In genomic region chr9:34203624-34204365, GRCm38 (mm10) we compare ENCODE assay signal across 12 mouse cellular contexts.
DNase-seq lines count a peak whose midpoint lies in the region; ATAC-seq and TF ChIP-seq lines count a peak whose summit lies in the region.
"Had no signal": no experiment of that assay in that cellular context is flagged by ENCODE, and none has a peak within 500 bp of the region (broad histone marks: within the 10 kb centered on the region; RNA-seq: fewer than 3 reads in every experiment).

No protein-coding gene starts in this region.

- no peak for TF ChIP-seq CTCF in forebrain, postnatal 0 days (IDR thresholded peaks at IDR 0.05; ENCODE audit: low read depth)
- 0 out of 2 replicates have a peak, but pooled peaks have one; percentile 5 for TF ChIP-seq CTCF in brain, embryonic 14.5 days (IDR thresholded peaks at IDR 0.05; ENCODE audit: borderline replicate concordance, extremely low read depth, insufficient read depth, insufficient read length)

- peaks cover 27% of the 10 kb centered on the region for H3K4me1 ChIP-seq in forebrain, embryonic 12.5 days
- peaks cover 5% of the 10 kb centered on the region for H3K4me1 ChIP-seq in forebrain, postnatal 0 days (ENCODE audit: insufficient read depth)
- H3K4me1 ChIP-seq in hindbrain, embryonic 12.5 days = peaks cover 20% of the 10 kb centered on the region
- H3K4me1 ChIP-seq in midbrain, embryonic 16.5 days (ENCODE audit: control insufficient read depth, insufficient read depth, low read length) = peaks cover 13% of the 10 kb centered on the region

- H3K9me3 ChIP-seq in forebrain, embryonic 12.5 days = no peaks in the 10 kb centered on the region
- H3K9me3 ChIP-seq in forebrain, postnatal 0 days (ENCODE audit: low read length) = no peaks in the 10 kb centered on the region
- H3K9me3 ChIP-seq in hindbrain, embryonic 12.5 days (replicated peaks) = no peaks in the 10 kb centered on the region
- H3K9me3 ChIP-seq in midbrain, embryonic 16.5 days (replicated peaks; ENCODE audit: control insufficient read depth, low read length, poor library complexity, severe bottlenecking) = no peaks in the 10 kb centered on the region
- H3K9me3 ChIP-seq: heart, embryonic 15.5 days had no signal

- H3K27me3 ChIP-seq in forebrain, embryonic 12.5 days = peaks cover 3% of the 10 kb centered on the region
- H3K27me3 ChIP-seq in forebrain, postnatal 0 days (ENCODE audit: insufficient read depth, low read length) = no peaks in the 10 kb centered on the region
- no peaks in the 10 kb centered on the region for H3K27me3 ChIP-seq in hindbrain, embryonic 12.5 days
- H3K27me3 ChIP-seq in midbrain, embryonic 16.5 days (ENCODE audit: control insufficient read depth, insufficient read depth, low read depth, low read length) = no peaks in the 10 kb centered on the region
- H3K27me3 ChIP-seq: heart, embryonic 15.5 days had no signal

- H3K9ac ChIP-seq in forebrain, embryonic 12.5 days = no peak overlapping the region
- no peak overlapping the region for H3K9ac ChIP-seq in forebrain, postnatal 0 days
- no peak overlapping the region for H3K9ac ChIP-seq in hindbrain, embryonic 12.5 days
- H3K9ac ChIP-seq in midbrain, embryonic 16.5 days (ENCODE audit: low read depth, low read length) = no peak overlapping the region
- H3K9ac ChIP-seq: heart, embryonic 15.5 days had no signal

- WGBS in forebrain, embryonic 12.5 days = 5% methylated on average over 7 of the region's 7 CpGs
- WGBS in forebrain, postnatal 0 days = 12% methylated on average over 7 of the region's 7 CpGs
- WGBS in hindbrain, embryonic 12.5 days = 16% methylated on average over 7 of the region's 7 CpGs
- 10% methylated on average over 7 of the region's 7 CpGs for WGBS in midbrain, embryonic 16.5 days

- no peak for DNase-seq in forebrain, postnatal 0 days
- peak; percentile 67 for DNase-seq in brain, embryonic 14.5 days (ENCODE audit: low read depth)
- DNase-seq in layer of hippocampus, adult 18-20 months (ENCODE audit: low spot score in 2 of 2) = no peak
- DNase-seq in left cerebral cortex, adult 8-10 months (ENCODE audit: low spot score in 2 of 2) = no peak
- DNase-seq in cerebellum, adult 18-20 months = no peak
- DNase-seq: adrenal gland, adult 8-10 months had no signal

- no peak overlapping the region for H3K27ac ChIP-seq in forebrain, embryonic 12.5 days
- H3K27ac ChIP-seq in forebrain, postnatal 0 days (ENCODE audit: low read depth, low read length) = no peak overlapping the region
- H3K27ac ChIP-seq in hindbrain, embryonic 12.5 days = peak overlapping the region; percentile 66
- H3K27ac ChIP-seq in midbrain, embryonic 16.5 days (ENCODE audit: low read length) = peak overlapping the region; percentile 43; the same call in 1 of the 2 replicates
- H3K27ac ChIP-seq: heart, embryonic 15.5 days had no signal

- no peaks in the 10 kb centered on the region for H3K36me3 ChIP-seq in forebrain, embryonic 12.5 days (replicated peaks)
- H3K36me3 ChIP-seq in forebrain, postnatal 0 days (ENCODE audit: insufficient read depth) = no peaks in the 10 kb centered on the region
- no peaks in the 10 kb centered on the region for H3K36me3 ChIP-seq in hindbrain, embryonic 12.5 days
- no peaks in the 10 kb centered on the region for H3K36me3 ChIP-seq in midbrain, embryonic 16.5 days (ENCODE audit: control insufficient read depth, insufficient read depth, low read length)
- H3K36me3 ChIP-seq: heart, embryonic 15.5 days had no signal

- no peak overlapping the region for H3K4me3 ChIP-seq in forebrain, embryonic 12.5 days (replicated peaks)
- no peak overlapping the region for H3K4me3 ChIP-seq in forebrain, postnatal 0 days (ENCODE audit: low read depth, low read length)
- H3K4me3 ChIP-seq in hindbrain, embryonic 12.5 days = no peak overlapping the region
- no peak overlapping the region for H3K4me3 ChIP-seq in midbrain, embryonic 16.5 days (ENCODE audit: low read depth, low read length)
- H3K4me3 ChIP-seq: heart, embryonic 15.5 days had no signal

- ATAC-seq in forebrain, embryonic 12.5 days (ENCODE audit: low FRiP score) = peak; percentile 47
- no peak for ATAC-seq in forebrain, postnatal 0 days
- ATAC-seq in hindbrain, embryonic 12.5 days (ENCODE audit: low FRiP score) = peak; percentile 49
- ATAC-seq in midbrain, embryonic 16.5 days = 0 out of 2 replicates have a peak, but pooled peaks have one; percentile 25
- ATAC-seq: intestine, postnatal 0 days had no signal

- no peak for TF ChIP-seq POLR2A in brain, embryonic 14.5 days (IDR thresholded peaks at IDR 0.05; ENCODE audit: borderline replicate concordance, extremely low read depth, insufficient read depth, insufficient read length, poor library complexity, severe bottlenecking)

- no peak overlapping the region for H3K4me2 ChIP-seq in forebrain, embryonic 12.5 days
- H3K4me2 ChIP-seq in forebrain, postnatal 0 days (ENCODE audit: low read depth) = no peak overlapping the region
- no peak overlapping the region for H3K4me2 ChIP-seq in hindbrain, embryonic 12.5 days (replicated peaks)
- no peak overlapping the region for H3K4me2 ChIP-seq in midbrain, embryonic 16.5 days (ENCODE audit: low read length)
- H3K4me2 ChIP-seq: heart, embryonic 15.5 days; liver, embryonic 11.5 days had no signal

Comparison
In these comparisons a context has a peak if more than half of its experiments do, and no peak if none do; other contexts are left out.
1. H3K27ac ChIP-seq: peak in hindbrain, embryonic 12.5 days (single experiment) and midbrain, embryonic 16.5 days (single experiment); none in forebrain, embryonic 12.5 days (single experiment) and forebrain, postnatal 0 days (single experiment).